Mouse (Mus musculus) urinary bladder, postnatal 25 days (tissue): ENCODE results near the gene Frrs1.

Experiments
- DNase-seq: peaks from one replicate; pipeline ENCODE4 v3.0.0; 2022; ENCODE audit warnings: low spot score

The Frrs1 gene

DNA sequence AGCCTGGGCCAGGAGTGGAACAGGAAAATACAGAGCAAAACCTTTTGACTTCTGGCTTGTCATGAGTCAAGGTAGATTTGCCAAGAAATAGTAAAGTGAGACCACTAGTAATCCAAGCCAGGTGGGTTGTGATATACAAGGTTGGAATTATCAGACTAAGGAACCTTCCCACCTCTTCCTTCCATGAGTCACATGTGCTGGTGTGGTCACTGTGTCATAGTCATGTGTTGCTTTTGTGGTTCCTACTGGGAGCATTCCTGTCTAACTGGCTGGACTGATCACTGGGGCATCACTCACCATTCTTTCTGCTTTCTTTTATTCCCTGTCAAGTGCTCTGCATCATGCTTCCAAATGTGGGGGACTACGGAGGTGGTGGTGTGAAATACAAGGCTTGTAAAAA, 11.2 kb upstream of the Frrs1 start:
- DNase-seq, result no peak

DNA sequence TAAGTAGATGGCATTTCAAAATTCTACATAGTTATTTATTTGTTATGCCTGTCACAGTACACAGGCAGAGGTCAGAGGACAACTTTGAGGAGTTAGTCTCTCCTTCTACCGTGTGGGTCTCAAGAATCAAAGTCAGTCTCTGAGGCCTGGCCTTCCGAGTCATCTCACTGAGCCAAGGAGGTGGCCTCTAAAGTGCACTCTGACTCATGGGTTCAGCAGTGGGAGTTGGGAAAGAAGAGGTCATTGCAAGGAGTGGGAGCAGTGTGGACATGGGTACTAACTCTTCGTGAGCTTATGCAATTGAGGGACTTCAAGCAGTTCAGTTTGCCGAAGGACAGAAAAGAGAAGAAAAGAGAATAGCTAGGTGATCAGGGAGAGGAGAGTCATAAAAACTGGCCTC, 10.3 kb upstream of the Frrs1 start:
- DNase-seq, result no peak

DNA sequence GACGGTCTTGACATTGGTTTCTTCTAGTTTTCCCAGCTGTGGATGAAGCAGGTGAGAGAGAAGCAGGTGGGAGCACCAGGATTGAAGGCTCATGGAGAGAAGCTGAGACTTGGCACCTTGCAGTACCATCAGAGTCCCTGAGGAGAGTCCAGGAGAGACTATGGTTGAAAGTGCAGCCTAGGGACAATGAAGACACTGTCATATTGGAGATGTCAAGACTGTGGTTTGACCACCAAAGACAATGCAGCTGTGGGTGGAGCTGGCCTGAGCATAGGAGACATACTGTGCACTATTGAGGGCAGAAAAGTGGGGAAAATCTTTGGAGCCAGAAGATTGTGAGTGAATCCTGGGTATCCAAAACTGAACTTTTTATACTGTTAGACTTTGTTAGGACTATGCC, 8.9 kb upstream of the Frrs1 start:
- DNase-seq, result no peak

DNA sequence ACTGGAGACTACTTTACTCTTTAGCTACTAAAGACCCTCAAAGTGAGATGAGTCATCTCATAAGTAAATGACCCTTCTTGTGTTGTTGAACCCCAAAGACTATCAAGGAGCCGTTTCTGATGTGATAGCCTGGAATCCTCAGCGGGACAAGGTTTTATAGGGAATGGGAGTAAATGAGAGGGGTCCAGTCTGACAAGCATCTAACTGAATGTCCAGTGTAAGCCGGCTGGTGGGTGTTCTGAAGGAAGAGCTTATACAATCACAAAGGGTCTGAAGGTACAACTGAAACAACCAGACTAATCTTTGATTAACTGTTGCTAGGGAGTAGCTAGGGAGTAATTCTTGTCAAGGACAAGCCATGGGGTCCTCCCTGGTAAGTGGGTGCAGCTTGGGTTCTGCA, 6.8 kb upstream of the Frrs1 start:
- DNase-seq, result no peak

DNA sequence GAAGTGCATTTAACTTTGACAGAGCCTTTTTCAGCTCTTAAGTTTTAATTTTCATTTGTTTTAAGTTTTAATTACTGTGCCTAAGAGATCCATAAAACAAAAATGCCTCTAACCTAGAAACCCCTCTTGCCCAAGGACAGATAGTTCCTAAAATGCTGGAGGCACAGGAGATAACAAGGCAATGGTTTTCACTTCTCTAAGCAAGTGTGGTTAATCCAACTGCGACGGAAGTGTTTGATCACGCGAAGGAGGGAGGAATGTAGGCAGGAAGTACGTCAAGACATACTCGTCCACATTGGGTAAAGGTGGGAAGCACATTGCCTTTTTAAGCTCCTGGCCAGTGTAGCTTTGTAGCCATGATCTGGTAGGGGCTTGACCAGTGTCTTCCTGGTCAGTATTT, 1.7 kb upstream of the Frrs1 start:
- DNase-seq, result no peak

DNA sequence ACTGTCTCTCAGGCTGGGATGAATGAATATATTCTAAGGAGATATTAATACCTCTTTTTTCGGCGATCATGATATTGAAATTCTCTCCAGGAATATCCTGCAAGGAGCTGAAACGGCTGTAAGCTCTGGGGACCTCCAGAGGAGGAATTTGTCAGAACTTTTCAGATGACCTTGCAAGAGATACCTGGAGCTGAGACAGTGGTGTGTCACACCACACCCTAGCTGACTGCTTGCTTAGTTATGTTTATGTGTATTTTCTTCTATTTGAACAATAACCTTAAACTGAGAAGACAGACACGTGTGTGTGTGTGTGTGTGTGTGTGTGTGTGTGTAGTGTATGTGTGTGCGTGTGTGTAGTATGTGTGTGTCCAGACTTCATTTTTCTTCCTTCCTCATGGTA, 488 bp downstream of the Frrs1 start:
- no peak for DNase-seq

DNA sequence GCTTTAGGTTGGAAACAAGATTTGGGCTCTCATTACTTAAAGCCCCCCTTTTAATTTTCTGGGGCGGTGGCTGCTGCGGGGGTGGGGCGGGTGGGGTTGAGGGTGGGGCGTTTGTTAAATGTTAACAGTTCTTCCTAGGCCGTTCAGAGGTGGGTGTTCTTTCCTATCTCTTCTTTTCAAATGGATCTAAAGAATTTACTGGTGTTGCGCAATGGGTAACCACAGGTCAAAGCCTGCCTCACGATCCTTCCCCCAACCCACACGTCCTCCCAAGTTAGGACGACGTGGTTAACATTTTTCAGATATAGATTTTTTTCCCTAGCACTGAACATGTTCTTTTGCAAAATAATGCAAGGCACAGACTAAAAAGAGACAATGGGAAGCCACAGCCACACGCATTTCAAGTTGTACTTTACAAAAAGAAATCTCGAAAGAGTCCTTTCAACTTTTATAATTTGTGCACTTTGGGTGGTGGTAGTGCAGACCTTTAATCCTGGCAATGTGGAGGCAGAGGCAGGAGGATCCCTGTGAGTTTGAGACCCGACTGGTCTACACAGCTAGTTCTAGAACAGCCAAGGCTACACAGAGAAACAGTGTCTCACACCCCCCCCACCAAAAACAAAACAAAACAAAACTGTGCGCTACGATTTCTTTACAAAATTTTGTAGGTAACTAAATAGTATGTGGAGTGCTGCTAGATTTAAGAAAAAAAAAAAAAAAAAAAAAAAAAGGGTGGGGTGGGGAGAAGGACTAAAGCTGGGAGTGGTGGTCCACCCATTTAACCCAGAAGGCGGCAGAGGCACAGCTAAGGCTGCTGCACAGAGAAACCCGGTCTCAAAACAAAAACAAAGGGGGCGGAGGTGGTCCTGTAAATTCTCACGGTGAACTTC, 1.3 kb downstream of the Frrs1 start:
- peak; percentile 9 for DNase-seq

DNA sequence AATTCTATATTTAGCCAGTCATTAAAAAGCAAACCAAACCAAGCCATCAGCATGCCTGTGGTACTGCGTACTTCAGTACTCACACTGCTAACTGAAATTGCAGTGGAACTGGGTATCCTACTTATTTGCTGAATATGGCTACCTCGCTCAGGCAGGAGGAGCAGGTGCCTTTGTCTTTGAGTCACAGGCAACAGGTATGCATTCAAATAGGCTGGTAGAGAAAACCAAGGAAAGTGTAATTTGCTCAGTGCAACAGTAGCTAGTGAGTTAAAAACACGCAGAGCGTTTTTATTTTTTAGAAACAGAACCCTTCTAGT, 1.9 kb downstream of the Frrs1 start:
- no peak for DNase-seq

DNA sequence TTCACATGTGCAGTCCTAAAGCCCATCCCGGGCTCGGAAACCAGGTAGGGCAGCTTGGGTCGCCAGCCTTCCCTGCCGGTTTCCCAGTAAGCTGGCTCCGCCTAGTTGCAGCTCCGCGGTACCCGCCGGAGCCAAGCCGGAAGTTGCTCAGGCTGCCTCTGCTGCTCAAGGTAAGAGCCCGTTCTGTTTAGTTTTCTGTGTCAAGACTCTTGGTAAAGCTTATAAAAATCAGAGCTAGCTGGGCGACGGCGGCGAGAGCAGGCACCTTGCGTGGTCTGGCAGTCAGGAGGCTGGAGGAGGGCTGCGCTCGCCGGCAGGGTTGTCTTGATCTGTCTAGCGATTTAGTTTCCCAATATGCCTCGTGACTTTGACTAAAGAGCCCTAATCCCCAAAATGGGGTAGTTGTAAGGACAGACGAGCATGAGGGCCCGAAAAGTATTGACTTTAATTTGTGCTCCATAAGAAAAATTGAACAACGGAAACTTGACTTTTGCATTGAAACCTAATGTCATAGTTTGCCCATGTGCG, 2.3 kb downstream of the Frrs1 start:
- peak; percentile 62 for DNase-seq

DNA sequence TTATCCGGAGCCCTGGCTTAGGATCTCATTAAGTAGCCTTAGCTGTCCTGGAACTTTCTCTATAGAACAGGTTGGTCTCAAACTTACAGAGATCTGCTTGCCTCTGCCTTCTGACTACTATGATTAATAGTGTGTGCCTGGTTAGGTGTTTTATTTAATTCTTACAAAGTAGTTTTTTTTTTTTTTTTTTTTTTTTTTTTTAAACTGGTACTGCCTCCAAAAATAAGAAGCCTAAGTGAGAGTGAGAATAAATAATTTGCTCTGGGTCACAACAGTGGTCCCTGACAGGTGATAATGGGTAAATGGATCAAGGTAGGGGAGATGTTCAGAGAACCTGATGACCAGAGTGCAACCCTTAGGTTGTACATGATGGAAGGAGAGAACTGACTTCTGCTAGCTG, 3.4 kb downstream of the Frrs1 start:
- no peak for DNase-seq

DNA sequence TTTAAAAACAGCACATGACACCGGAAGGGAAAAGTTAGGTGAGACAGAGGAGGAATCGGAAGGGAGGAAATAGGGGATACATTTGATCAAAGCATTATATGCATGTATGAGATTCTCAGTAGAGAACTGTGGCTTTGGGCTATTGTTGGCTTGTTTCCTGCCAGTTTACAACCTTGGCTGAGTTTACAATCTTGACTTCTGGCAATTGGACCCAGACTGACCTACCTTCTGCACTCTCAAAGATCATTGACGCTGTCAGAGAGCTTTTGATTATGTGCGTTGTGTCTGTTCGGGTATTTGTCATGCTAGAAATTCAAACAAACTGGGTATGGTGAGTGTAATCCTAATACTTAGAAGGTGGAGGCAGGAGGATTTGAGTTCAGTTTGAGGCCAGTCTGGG, 5.2 kb downstream of the Frrs1 start:
- no peak for DNase-seq

DNA sequence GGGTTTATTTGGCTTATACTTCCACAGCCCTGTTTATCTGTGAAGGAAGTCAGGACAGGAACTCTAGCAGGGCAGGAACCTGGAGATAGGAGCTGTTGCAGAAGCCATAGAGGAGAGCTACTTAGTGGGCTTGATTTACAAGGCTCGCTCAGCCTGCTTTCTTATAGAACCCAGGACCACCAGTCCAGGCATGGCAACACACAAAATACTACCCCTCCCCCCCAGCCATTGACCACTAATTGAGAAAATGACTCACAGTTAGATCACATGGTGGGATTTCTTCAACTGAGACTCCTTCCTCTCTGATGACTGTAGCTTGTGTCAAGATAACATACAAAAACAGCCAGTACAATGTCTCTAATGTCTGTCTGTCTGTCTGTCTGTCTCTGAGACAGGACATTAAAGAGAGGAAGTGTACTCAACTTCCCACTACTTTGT, 6.0 kb downstream of the Frrs1 start:
- no peak for DNase-seq

DNA sequence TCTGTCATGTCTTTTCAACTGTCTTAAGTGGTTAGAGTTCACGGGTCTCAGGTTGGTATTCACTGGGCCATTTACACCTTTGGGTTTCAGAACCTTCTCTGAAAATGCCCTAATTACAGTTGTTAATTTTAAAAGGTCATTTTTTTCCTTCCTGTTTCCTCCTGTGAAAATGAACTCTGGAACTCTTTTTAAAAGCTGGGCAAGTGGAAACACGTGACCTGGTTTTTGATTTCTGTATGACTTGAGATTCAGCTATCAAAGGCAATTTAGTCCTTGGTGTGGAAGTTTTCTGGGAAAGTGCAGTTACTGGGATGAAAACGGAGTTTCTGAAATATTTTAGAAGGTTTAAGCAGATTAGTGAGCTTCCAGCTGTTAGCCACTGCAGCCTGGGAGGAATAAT, 11.1 kb downstream of the Frrs1 start:
- DNase-seq, result no peak

DNA sequence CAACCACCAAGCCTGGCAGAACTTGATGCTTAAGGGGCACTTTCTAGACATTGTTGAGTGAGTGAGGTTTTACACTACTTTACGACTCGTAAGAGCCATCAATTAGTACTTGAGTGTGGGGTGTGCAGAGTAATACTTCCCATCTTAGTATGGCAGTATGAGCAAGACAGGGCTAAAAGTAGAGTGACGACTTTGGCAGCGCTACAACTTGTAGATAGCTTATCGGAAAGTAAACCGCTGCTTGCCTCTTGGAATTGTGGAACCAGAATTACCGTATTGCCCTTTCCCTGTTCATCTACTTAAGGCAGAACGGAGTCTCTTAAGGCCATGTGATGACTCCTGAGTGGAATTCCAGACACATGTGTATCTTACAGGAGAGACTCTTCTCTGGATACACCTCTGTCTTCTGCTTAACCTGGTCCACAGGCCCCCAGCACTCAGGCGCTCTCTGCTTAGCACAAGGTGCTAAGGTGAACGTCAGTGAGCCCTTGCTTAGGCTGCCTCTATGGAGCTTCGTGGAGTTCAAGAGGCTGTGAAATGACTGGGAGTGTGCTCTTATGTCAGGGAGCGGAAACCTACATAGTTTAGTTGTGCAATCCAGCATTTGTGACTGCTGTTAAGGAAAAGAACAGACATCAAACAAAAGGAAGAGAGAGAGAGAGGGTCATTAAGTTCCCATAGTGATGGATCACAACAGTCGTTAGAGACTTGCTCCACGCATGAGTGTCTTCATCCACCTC, 23.1 kb downstream of the Frrs1 start:
- no peak for DNase-seq

DNA sequence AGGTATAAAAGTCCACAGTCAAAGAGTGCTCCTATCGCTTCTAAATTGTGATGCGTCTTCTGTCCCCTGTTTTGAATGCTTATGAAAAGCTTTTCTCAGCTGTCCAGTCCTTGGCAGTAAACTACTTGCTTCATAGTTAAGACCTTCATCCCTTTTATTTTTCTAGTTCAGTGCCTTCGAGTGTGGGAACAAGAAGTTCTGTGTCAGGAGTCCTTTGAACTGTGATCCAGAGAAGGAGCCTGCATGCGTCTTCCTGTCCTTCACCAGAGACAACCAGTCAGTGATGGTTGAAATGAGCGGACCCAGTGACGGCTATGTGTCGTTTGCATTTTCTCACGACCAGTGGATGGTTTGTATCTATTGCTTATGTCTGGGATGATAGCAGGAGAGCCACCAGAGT, 25.7 kb downstream of the Frrs1 start:
- DNase-seq, result no peak

DNA sequence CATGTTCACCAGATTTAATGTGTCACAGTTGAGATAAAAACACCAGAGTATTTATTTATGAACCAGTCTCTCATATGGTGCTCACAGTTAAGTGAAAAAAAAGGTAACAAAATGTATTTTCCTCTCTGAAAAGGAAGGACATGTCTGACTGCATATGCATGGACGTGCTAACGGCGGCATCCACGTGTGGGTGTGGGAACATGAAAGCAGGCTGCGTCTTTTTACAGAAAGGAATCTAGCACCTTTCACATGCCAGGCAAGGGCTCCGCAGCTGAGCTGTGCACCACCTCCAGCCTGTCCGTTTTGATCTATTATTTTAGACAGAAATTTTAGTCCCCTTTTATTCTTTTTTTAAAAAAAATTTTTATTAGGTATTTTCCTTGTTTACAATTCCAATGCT, 30.1 kb downstream of the Frrs1 start:
- DNase-seq, result no peak

DNA sequence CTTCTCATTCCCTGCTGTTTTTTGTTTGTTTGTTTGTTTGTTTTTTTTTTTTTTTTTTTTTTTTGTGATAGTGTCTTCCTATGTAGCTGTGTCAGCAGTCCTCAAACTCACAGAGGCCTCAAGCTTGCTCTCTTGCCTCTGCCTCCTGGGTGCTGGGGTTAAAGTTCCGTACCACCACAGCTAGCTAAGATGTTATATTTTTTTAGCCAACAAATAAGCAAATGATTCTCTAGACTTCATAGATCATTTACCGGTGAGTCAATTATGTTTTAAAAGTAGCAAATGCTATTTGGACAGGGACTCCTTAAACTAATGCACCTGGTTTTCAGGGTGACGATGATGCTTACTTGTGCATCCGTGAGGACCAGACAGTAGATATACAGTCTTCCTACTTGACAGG, 31.3 kb downstream of the Frrs1 start:
- DNase-seq, result no peak

DNA sequence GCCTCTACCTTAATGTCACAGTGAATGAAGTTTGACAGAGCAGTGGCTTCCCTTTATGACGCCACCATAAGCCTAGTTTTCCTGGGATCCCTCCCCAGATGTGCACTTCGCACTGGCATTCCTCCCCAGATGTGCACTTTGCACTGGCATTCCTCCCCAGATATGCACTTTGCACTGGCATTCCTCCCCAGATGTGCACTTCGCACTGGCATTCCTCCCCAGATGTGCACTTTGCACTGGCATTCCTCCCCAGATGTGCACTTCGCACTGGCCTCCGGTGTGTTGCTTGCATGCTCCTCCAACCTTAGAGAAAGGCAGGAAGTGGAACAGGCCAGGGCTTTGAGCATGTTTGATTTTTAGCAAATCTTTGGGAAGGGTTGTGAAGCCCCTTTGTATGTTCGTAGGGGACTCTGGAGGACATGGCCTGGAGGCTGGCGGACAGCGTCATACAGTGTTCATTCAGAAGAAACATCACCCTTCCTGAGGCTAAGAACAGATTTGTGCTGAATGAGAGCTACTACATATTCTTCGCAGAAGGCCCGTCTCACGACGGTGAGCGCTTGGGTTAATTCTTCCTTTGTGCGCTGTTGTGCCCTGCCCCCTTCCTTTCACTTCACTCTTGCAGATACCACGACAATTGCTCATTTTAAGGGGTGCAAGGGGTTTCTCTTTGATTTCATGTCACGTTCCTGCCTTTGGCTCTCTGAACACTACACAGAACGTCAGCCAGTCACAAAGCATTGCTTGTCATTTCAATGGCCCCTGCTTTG, 32.4 kb downstream of the Frrs1 start:
- no peak for DNase-seq

DNA sequence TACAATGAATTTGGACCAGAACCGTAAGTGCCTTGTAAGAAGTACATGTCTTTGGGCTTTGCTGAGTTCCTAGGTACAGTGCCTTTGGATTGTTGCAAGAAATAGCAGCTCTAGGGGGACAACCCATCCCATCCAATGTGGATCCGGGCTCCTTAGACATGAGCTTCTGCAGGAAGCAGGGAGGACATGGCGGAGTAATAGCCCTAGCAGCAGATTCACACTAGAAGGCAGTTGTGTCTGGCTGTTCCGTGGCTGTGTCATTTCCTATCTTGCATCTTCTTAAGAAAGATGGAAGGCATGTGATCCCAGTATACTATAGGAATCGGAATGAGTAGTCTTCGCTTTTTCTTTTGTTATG, 32.9 kb downstream of the Frrs1 start:
- DNase-seq, result no peak

DNA sequence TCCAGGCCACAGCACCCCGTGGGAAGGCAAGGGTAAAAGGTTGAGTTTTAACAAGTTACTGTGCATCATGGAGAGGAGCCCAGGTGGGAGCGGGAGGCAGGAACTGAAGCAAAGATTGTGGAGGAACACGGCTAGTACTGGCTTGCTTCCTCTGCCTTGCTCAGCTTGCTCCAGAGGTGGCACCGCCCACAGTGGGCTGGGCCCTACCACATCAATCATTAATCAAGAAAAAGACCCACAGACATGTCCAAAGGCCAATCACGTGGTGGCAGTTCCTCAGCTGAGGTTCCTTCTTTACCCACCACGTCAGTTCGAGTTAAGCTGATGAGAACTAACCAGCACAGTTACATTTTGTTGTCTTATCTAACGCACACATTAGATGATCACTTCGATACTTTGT, 33.6 kb downstream of the Frrs1 start:
- DNase-seq, result no peak

DNA sequence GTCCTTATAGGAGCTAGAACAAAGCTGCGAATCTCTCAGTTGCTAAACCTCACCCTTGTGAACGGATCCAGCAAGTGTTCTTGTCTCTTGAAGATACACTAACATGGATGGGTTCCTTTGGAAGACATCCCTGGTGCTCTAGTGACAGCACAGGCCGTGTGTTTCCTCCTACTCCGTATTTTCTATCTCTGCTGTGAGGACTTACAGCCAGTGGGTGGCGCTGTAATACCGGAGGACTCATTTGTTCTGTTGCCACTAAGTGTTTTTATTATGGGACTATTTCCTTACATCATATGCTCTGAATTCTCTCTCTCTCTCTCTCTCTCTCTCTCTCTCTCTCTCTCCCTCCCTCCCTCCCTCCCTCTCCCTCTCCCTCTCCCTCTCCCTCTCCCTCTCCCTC, 44.9 kb downstream of the Frrs1 start:
- peak; percentile 57 for DNase-seq

DNA sequence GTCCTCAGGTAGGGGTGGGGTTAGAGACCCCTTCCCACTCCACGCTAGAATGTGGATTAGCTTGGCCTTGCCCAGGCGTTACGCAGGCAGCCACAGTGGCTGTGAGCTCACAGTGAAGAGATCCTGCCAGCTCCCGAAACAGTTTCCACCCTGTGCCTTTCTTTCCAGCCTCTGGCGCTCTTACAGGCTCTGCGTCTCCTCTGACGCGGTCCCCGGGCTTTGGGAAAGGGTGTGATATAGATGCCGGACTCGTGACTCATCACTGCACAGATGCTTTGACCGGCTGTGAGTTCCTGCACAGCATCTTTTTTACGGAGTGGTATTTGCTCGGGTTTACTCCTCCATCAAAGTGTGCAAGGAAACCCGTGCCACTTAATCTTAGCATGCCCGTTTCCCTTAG, 46.6 kb downstream of the Frrs1 start:
- peak; percentile 18 for DNase-seq

DNA sequence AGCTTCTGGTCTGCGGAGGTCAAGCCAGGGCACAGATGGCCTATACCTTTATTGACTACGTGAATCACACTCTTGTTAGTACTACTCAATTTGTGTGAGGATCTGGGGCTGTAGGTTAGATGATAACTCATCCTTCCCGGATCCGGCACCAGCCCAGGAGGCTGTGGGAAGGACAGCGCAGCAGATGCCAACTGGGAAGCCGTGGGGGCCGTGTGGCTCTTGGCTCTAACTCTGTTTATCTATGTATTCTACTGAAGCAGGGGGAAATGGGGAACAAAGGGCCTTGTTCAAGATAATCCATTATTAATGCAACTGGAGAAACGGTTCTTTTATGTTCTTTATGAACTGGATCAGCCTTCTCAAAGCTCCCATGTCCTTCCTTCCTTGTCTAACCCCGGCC, 47.3 kb downstream of the Frrs1 start:
- DNase-seq, result no peak
